Mouse (Mus musculus): ENCODE measurements around the gene Ctnnd1. TPM values are rescaled to one million over a fixed set of nuclear protein-coding genes. Genes with fewer than 3 reads are reported as not detected.

The Ctnnd1 gene
- total RNA-seq, 1 experiment from 2014 or later, result 24.5 TPM

- peak; percentile 88 to 93 for ATAC-seq (replicated peaks in 1 of 2; ENCODE audit: insufficient read depth in 1 of 2, low FRiP score in 2 of 2, low TSS enrichment in 1 of 2, low read depth in 1 of 2, poor library complexity in 2 of 2, severe bottlenecking in 2 of 2)
Measured at GRCm38 (mm10) chr2:84655864-84656263, 5.3 kb upstream of the Ctnnd1 start.

GRCm38 (mm10) chr2:84653354-84653753 lies 2.8 kb upstream of the Ctnnd1 start:
- no peak for ATAC-seq (replicated peaks in 1 of 2; ENCODE audit: insufficient read depth in 1 of 2, low FRiP score in 2 of 2, low TSS enrichment in 1 of 2, low read depth in 1 of 2, poor library complexity in 2 of 2, severe bottlenecking in 2 of 2)

GRCm38 (mm10) chr2:84649674-84650073 lies 891 bp downstream of the Ctnnd1 start:
- ATAC-seq (replicated peaks in 1 of 2; ENCODE audit: insufficient read depth in 1 of 2, low FRiP score in 2 of 2, low TSS enrichment in 1 of 2, low read depth in 1 of 2, poor library complexity in 2 of 2, severe bottlenecking in 2 of 2), result peak; percentile 36 to 42; a peak in 1 of 4 replicates

- ATAC-seq (replicated peaks in 1 of 2; ENCODE audit: insufficient read depth in 1 of 2, low FRiP score in 2 of 2, low TSS enrichment in 1 of 2, low read depth in 1 of 2, poor library complexity in 2 of 2, severe bottlenecking in 2 of 2), result no peak
Measured at GRCm38 (mm10) chr2:84648369-84648768, 2.2 kb downstream of the Ctnnd1 start.

- ATAC-seq (replicated peaks in 1 of 2; ENCODE audit: insufficient read depth in 1 of 2, low FRiP score in 2 of 2, low TSS enrichment in 1 of 2, low read depth in 1 of 2, poor library complexity in 2 of 2, severe bottlenecking in 2 of 2), result no peak
Measured at GRCm38 (mm10) chr2:84647051-84647568, 3.5 kb downstream of the Ctnnd1 start.

- no peak for ATAC-seq (replicated peaks in 1 of 2; ENCODE audit: insufficient read depth in 1 of 2, low FRiP score in 2 of 2, low TSS enrichment in 1 of 2, low read depth in 1 of 2, poor library complexity in 2 of 2, severe bottlenecking in 2 of 2)
Measured at GRCm38 (mm10) chr2:84646138-84646537, 4.4 kb downstream of the Ctnnd1 start.

GRCm38 (mm10) chr2:84640833-84641232 lies 9.7 kb downstream of the Ctnnd1 start:
- no peak for ATAC-seq (replicated peaks in 1 of 2; ENCODE audit: insufficient read depth in 1 of 2, low FRiP score in 2 of 2, low TSS enrichment in 1 of 2, low read depth in 1 of 2, poor library complexity in 2 of 2, severe bottlenecking in 2 of 2)

- ATAC-seq (replicated peaks in 1 of 2; ENCODE audit: insufficient read depth in 1 of 2, low FRiP score in 2 of 2, low TSS enrichment in 1 of 2, low read depth in 1 of 2, poor library complexity in 2 of 2, severe bottlenecking in 2 of 2), result no peak; a peak in 1 of 4 replicates
Measured at GRCm38 (mm10) chr2:84638428-84639220, 11.9 kb downstream of the Ctnnd1 start.

- ATAC-seq (replicated peaks in 1 of 2; ENCODE audit: insufficient read depth in 1 of 2, low FRiP score in 2 of 2, low TSS enrichment in 1 of 2, low read depth in 1 of 2, poor library complexity in 2 of 2, severe bottlenecking in 2 of 2), result no peak
Measured at GRCm38 (mm10) chr2:84637452-84638165, 13.0 kb downstream of the Ctnnd1 start.

- ATAC-seq (replicated peaks in 1 of 2; ENCODE audit: insufficient read depth in 1 of 2, low FRiP score in 2 of 2, low TSS enrichment in 1 of 2, low read depth in 1 of 2, poor library complexity in 2 of 2, severe bottlenecking in 2 of 2), result no peak
Measured at GRCm38 (mm10) chr2:84636231-84636741, 14.3 kb downstream of the Ctnnd1 start.

GRCm38 (mm10) chr2:84635611-84636010 lies 15.0 kb downstream of the Ctnnd1 start:
- peak in 1 of 2 experiments; percentile 32; a peak in 2 of 4 replicates for ATAC-seq (replicated peaks in 1 of 2; ENCODE audit: insufficient read depth in 1 of 2, low FRiP score in 2 of 2, low TSS enrichment in 1 of 2, low read depth in 1 of 2, poor library complexity in 2 of 2, severe bottlenecking in 2 of 2)

GRCm38 (mm10) chr2:84634934-84635482 lies 15.6 kb downstream of the Ctnnd1 start:
- no peak for ATAC-seq (replicated peaks in 1 of 2; ENCODE audit: insufficient read depth in 1 of 2, low FRiP score in 2 of 2, low TSS enrichment in 1 of 2, low read depth in 1 of 2, poor library complexity in 2 of 2, severe bottlenecking in 2 of 2)

- no peak for ATAC-seq (replicated peaks in 1 of 2; ENCODE audit: insufficient read depth in 1 of 2, low FRiP score in 2 of 2, low TSS enrichment in 1 of 2, low read depth in 1 of 2, poor library complexity in 2 of 2, severe bottlenecking in 2 of 2)
Measured at GRCm38 (mm10) chr2:84634006-84634405, 16.6 kb downstream of the Ctnnd1 start.

GRCm38 (mm10) chr2:84632999-84633398 lies 17.6 kb downstream of the Ctnnd1 start:
- ATAC-seq (replicated peaks in 1 of 2; ENCODE audit: insufficient read depth in 1 of 2, low FRiP score in 2 of 2, low TSS enrichment in 1 of 2, low read depth in 1 of 2, poor library complexity in 2 of 2, severe bottlenecking in 2 of 2), result peak in 1 of 2 experiments; percentile 33; a peak in 1 of 4 replicates

- no peak for ATAC-seq (replicated peaks in 1 of 2; ENCODE audit: insufficient read depth in 1 of 2, low FRiP score in 2 of 2, low TSS enrichment in 1 of 2, low read depth in 1 of 2, poor library complexity in 2 of 2, severe bottlenecking in 2 of 2)
Measured at GRCm38 (mm10) chr2:84632001-84632400, 18.6 kb downstream of the Ctnnd1 start.

GRCm38 (mm10) chr2:84627036-84627435 lies 23.5 kb downstream of the Ctnnd1 start:
- ATAC-seq (replicated peaks in 1 of 2; ENCODE audit: insufficient read depth in 1 of 2, low FRiP score in 2 of 2, low TSS enrichment in 1 of 2, low read depth in 1 of 2, poor library complexity in 2 of 2, severe bottlenecking in 2 of 2), result no peak

GRCm38 (mm10) chr2:84626366-84626975 lies 24.1 kb downstream of the Ctnnd1 start:
- ATAC-seq (replicated peaks in 1 of 2; ENCODE audit: insufficient read depth in 1 of 2, low FRiP score in 2 of 2, low TSS enrichment in 1 of 2, low read depth in 1 of 2, poor library complexity in 2 of 2, severe bottlenecking in 2 of 2), result no peak

All from hematopoietic stem cell, adult 5-6 weeks (primary cell).